Mouse (Mus musculus) spleen, adult 2 months (tissue): ENCODE measurements around the gene Anxa6. TPM values are rescaled to one million over a fixed set of nuclear protein-coding genes. Genes with fewer than 3 reads are reported as not detected.

Source experiments
- DNase-seq, 2 experiments: peaks; one replicate each; pipeline versions ENCODE4 v3.0.0 to v3.0.0-alpha.2; 2012 to 2021; ENCODE audit warnings: low spot score in 2 of 2, low read depth in 1 of 2
- H3K27ac ChIP-seq: fragments of 200-500 bp; 2 replicates; pipeline ENCODE4 v1.5.1; 2012; ENCODE audit warnings: low read length, inconsistent platforms; ENCODE audit not compliant: insufficient read depth
- H3K27me3 ChIP-seq: fragments of 200-500 bp; 2 replicates; pipeline ENCODE4 v1.6.1; 2012; ENCODE audit warnings: mild to moderate bottlenecking, moderate library complexity, low read length, inconsistent platforms; ENCODE audit not compliant: control insufficient read depth, insufficient read depth
- H3K36me3 ChIP-seq: fragments of 200-500 bp; 2 replicates; pipeline ENCODE4 v1.6.1; 2012; ENCODE audit warnings: mild to moderate bottlenecking, low read length, inconsistent platforms; ENCODE audit not compliant: control insufficient read depth, insufficient read depth
- H3K4me1 ChIP-seq: fragments of 200-500 bp; 2 replicates; pipeline ENCODE4 v1.6.1; 2011; ENCODE audit warnings: inconsistent platforms; ENCODE audit not compliant: control insufficient read depth, insufficient read depth, insufficient read length
- H3K4me3 ChIP-seq: fragments of 200-500 bp; 2 replicates; pipeline ENCODE4 v1.5.1; 2011; ENCODE audit warnings: mild to moderate bottlenecking, inconsistent platforms; ENCODE audit not compliant: insufficient read depth, insufficient read length; ENCODE audit errors: extremely low read depth
- CTCF ChIP-seq: fragments of 200-500 bp; IDR thresholded peaks from 2 replicates; pipeline ENCODE4 v1.5.1; 2011; ENCODE audit warnings: mild to moderate bottlenecking, inconsistent platforms; ENCODE audit not compliant: insufficient read depth, insufficient read length, insufficient replicate concordance; ENCODE audit errors: extremely low read depth
- POLR2A ChIP-seq: fragments of 200-500 bp; IDR thresholded peaks from 2 replicates; pipeline ENCODE4 v1.6.1; 2011; ENCODE audit warnings: low read depth, low read length, inconsistent platforms
- WGBS: fragments of 180-500 bp; shearing (Covaris S2); methylation state at CpG from one replicate; pipeline ENCODE4 v1.1.7; 2018; 5-methylcytosine and 5-hydroxymethylcytosine counted together
- polyA plus RNA-seq: library from polyadenylated mRNA; depleted of rRNA; stranded (reverse); fragments of >200 nt; gene quantifications from 2 replicates; pipeline ENCODE4 v1.2.3, GENCODE M21; 2012

The Anxa6 gene
- polyA plus RNA-seq, 1 experiment, result 104 TPM

- Histone ChIP-seq H3K27me3 (no peaks in the 10 kb centered on the region), H3K4me3 (no peak overlapping the region), H3K4me1 (peaks cover 17% of the 10 kb centered on the region; the same call in 1 of the 2 replicates), H3K27ac (no peak overlapping the region), H3K36me3 (peaks cover 40% of the 10 kb centered on the region)
- DNase-seq, result no peak
- WGBS, result 81% methylated on average over 2 of the region's 3 CpGs
- TF ChIP-seq CTCF, result no peak
- no peak for TF ChIP-seq POLR2A
Measured at GRCm38 (mm10) chr11:54936771-54937140, 96.5 kb downstream of the Anxa6 start.

- peaks cover 17% of the 10 kb centered on the region; the same call in 1 of the 2 replicates for H3K4me1 ChIP-seq
- H3K36me3 ChIP-seq, result peaks cover 44% of the 10 kb centered on the region
- no peaks in the 10 kb centered on the region for H3K27me3 ChIP-seq
- H3K27ac ChIP-seq, result peak overlapping the region; percentile 18; the same call in 1 of the 2 replicates
- H3K4me3 ChIP-seq, result no peak overlapping the region
- WGBS, result 15% methylated on average over 12 of the region's 12 CpGs
- DNase-seq, result no peak
- no peak for TF ChIP-seq CTCF
- TF ChIP-seq POLR2A, result no peak
Measured at GRCm38 (mm10) chr11:54936035-54936770, 97.0 kb downstream of the Anxa6 start.

DNA sequence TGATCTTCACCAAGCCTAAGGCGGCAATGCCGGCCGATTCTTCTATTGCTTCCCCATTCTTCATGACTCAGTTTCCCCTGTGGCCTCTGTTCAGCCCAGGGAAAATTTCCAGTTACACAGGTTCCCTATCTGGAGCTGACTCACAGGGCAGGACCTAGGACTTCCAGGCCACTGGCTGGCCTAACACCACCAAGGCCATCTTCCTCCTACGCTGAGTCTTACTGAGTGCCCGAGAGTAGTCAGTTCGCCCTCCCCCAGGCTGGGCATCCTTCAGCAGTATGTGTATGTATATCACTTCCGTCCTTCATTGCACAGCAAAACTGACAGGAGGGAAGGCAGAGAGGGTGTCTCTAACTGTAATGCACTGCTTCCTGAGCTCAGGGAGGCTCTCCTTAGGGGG is 99.0 kb downstream of the Anxa6 start:
- Histone ChIP-seq H3K4me3 (no peak overlapping the region), H3K27me3 (no peaks in the 10 kb centered on the region), H3K36me3 (peaks cover 58% of the 10 kb centered on the region), H3K4me1 (peaks cover 17% of the 10 kb centered on the region; the same call in 1 of the 2 replicates), H3K27ac (no peak overlapping the region)
- no peak for TF ChIP-seq CTCF
- TF ChIP-seq POLR2A, result no peak
- DNase-seq, result no peak
- whole genome bisulfite sequencing, result 72% methylated on average over 7 of the region's 7 CpGs

DNA sequence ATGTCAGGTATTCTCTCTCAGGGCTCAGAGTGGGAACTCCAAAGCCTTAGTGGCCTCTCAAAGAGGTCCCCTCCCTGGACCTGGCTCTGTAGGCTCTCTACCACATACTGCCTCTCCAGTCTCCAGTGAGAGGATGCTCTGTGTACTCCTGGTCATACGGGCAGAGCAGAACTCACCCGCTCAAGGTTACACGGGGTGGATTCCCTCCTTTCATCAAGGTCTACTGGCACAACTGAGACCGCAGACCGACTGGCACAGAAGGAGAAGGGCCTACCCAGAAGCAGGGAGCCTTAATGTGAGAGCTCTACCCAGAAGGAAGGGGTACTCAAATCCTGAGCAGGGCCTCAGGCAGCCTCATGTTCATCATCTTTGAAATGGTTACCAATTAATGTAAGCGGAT is 100.7 kb downstream of the Anxa6 start:
- WGBS, result 94% methylated on average over 6 of the region's 6 CpGs
- Histone ChIP-seq H3K4me1 (peaks cover 17% of the 10 kb centered on the region; the same call in 1 of the 2 replicates), H3K27ac (no peak overlapping the region), H3K27me3 (no peaks in the 10 kb centered on the region), H3K4me3 (no peak overlapping the region), H3K36me3 (peaks cover 58% of the 10 kb centered on the region)
- DNase-seq, result no peak
- TF ChIP-seq POLR2A, result no peak
- TF ChIP-seq CTCF, result no peak

GRCm38 (mm10) chr11:54931405-54932093 is 101.7 kb downstream of the Anxa6 start:
- Histone ChIP-seq H3K27ac (no peak overlapping the region), H3K27me3 (no peaks in the 10 kb centered on the region), H3K36me3 (peaks cover 64% of the 10 kb centered on the region), H3K4me1 (peaks cover 8% of the 10 kb centered on the region; the same call in 1 of the 2 replicates), H3K4me3 (no peak overlapping the region)
- TF ChIP-seq CTCF (peak; percentile 75; the same call in 1 of the 2 replicates), POLR2A (no peak)
- peak in 1 of 2 experiments; percentile 53 for DNase-seq
- 76% methylated on average over 5 of the region's 5 CpGs for WGBS

DNA sequence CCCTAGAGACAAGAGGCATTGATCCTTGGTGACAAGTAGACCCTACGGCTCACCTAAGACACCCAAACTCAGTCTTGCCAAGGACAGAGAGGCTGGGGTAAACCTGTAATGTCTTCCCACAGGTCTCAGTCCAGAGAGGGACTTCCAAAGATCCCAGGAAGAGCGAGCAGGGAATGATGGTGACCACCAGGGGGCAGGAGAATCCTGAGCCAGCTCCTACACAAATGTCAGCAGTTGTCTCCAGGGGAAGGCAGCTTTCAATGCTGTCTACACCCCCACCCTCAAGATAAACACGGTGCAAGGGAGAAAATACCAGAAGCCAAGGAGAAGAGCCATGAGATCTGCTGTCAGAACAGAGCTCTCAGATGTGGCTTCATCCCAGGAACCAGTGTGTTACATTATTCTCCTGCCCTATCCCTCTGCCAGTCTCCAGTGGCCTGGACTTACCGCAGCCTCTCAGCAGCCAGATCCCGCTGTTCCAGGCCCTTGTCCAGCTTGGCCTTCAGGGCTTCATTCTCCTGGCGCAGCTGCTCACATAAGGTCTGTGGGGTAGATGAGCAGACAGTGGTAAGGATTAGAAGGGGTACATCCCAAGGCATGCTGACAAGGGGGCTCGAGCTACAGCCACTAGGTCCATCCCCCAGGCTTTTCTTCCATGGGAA is 102.8 kb downstream of the Anxa6 start:
- peak; percentile 41; the same call in 1 of the 2 replicates for TF ChIP-seq CTCF
- no peak for TF ChIP-seq POLR2A
- Histone ChIP-seq H3K27ac (no peak overlapping the region), H3K4me1 (no peaks in the 10 kb centered on the region), H3K36me3 (peaks cover 69% of the 10 kb centered on the region), H3K4me3 (no peak overlapping the region), H3K27me3 (no peaks in the 10 kb centered on the region)
- 90% methylated on average over 7 of the region's 7 CpGs for WGBS
- DNase-seq, result no peak
